Mouse (Mus musculus) cerebellum, adult 2 months (tissue): ENCODE measurements around the gene Zfand2b. TPM values are rescaled to one million over a fixed set of nuclear protein-coding genes. Genes with fewer than 3 reads are reported as not detected.

ENCODE experiments used
- DNase-seq, 2 experiments: peaks; one replicate each; pipeline ENCODE4 v3.0.0; 2021
- H3K27ac ChIP-seq: fragments of 200-500 bp; 2 replicates; pipeline ENCODE4 v1.5.1; 2012; ENCODE audit warnings: low read length, control low read depth, inconsistent platforms; ENCODE audit not compliant: insufficient read depth
- H3K27me3 ChIP-seq: fragments of 200-500 bp; 2 replicates; pipeline ENCODE4 v1.6.1; 2012; ENCODE audit warnings: inconsistent platforms, mild to moderate bottlenecking, low read length, moderate library complexity; ENCODE audit not compliant: control insufficient read depth, insufficient read depth
- H3K4me1 ChIP-seq: fragments of 200-500 bp; 2 replicates; pipeline ENCODE4 v1.6.1; 2011; ENCODE audit warnings: low read length; ENCODE audit not compliant: control insufficient read depth, insufficient read depth
- H3K4me3 ChIP-seq: fragments of 200-500 bp; replicated peaks from 2 replicates; pipeline ENCODE3; 2011; ENCODE audit warnings: mild to moderate bottlenecking, low read depth, low read length, control low read depth; ENCODE audit not compliant: insufficient read depth
- CTCF ChIP-seq: fragments of 200-500 bp; IDR thresholded peaks from 2 replicates; pipeline ENCODE4 v1.5.1; 2011; ENCODE audit warnings: low read depth, mild to moderate bottlenecking, control low read depth, low read length, moderate library complexity, borderline replicate concordance; ENCODE audit not compliant: insufficient read depth
- POLR2A ChIP-seq: fragments of 200-500 bp; IDR thresholded peaks from 2 replicates; pipeline ENCODE4 v1.6.1; 2011; ENCODE audit warnings: low read length, control low read depth, borderline replicate concordance; ENCODE audit not compliant: insufficient read depth
- WGBS: fragments of 180-500 bp; shearing (Covaris S2); methylation state at CpG from one replicate; pipeline ENCODE4 v1.1.7; 2018; 5-methylcytosine and 5-hydroxymethylcytosine counted together
- polyA plus RNA-seq: library from polyadenylated mRNA; depleted of rRNA; stranded (reverse); fragments of >200 nt; gene quantifications from 2 replicates; pipeline ENCODE4 v1.2.3, GENCODE M21; 2012

Zfand2b gene
- polyA plus RNA-seq, 1 experiment = 61.6 TPM

DNA sequence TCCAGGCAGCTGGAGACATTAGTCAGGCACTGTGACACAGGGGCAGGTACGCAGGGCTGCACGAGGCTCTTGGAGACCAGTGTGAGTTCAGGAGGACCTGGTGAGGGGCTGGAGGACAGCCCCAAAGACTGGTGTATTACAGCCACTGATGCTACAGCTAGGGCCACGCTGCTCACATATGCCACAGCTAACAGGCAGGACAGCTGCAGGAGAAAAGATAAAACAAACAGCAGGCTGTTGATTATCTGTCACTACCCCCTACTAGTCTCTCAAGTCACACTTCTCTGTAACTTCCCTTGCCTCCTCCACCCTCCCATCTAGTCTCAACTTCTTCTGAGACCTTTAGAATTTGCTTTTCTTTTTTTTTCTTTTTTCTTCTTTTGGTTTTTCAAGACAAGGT is 31.7 kb upstream of the Zfand2b start:
- 82% methylated on average over 3 of the region's 3 CpGs for WGBS
- no peak for DNase-seq
- TF ChIP-seq POLR2A (no peak), CTCF (no peak)
- Histone ChIP-seq H3K4me3 (no peak overlapping the region), H3K4me1 (no peaks in the 10 kb centered on the region), H3K27ac (no peak overlapping the region), H3K27me3 (no peaks in the 10 kb centered on the region)

DNA sequence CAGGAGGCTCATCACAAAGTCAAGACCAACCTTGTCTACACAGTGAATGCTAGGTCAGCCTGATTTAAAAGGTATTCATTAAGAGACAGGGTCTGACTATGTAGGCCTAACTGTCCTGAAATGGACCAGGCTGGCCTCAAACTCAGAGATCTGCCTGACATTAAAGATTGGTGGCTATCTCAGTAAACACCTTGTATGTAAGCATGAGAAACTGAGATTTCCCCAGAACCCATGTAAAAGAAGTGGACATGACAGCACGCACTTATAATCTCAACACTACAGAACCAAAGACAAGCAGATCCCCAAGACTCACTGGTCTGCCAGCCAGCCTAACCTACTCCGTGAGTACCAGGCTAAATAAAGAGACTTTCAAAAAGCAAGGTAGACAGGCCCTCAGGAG is 30.0 kb upstream of the Zfand2b start:
- Histone ChIP-seq H3K27ac (no peak overlapping the region), H3K4me3 (no peak overlapping the region), H3K4me1 (no peaks in the 10 kb centered on the region; the same call in 1 of the 2 replicates), H3K27me3 (no peaks in the 10 kb centered on the region)
- DNase-seq = no peak
- no peak for TF ChIP-seq POLR2A
- no peak for TF ChIP-seq CTCF
- 94% methylated on average over 2 of the region's 2 CpGs for WGBS

DNA sequence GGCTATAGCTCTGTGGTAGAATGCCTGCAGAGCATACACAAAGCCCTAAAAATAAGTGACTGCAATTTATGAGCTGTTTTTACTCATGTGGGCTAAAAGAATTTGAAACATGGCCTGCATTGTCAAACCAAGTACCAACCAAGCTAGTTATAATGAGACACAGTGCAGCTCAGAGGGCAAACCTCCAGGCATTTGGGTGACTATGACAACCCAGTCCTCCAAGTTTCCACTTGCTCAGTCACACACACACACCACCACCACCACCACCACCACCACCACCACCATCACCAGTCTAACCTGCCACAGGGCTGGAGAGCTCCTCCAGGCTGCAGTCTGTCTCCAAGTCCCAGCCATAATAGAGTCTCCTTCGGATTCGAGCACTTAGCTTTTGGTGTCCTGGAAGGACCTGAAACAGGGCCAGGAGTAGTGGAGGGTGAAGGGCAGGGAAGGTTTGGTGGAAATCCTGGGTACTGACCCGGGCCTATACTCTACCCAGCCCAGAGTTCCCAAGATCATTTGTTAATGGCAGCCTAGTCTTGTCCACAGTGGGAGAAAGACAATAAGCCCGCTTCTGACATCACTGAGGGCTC is 27.8 kb upstream of the Zfand2b start:
- peaks cover 16% of the 10 kb centered on the region for H3K4me1 ChIP-seq
- DNase-seq = no peak
- no peaks in the 10 kb centered on the region for H3K27me3 ChIP-seq
- TF ChIP-seq CTCF (no peak), POLR2A (no peak)
- H3K27ac ChIP-seq = peak overlapping the region; percentile 69; the same call in 1 of the 2 replicates
- peak overlapping the region; percentile 80 for H3K4me3 ChIP-seq
- WGBS = 15% methylated on average over 4 of the region's 4 CpGs

DNA sequence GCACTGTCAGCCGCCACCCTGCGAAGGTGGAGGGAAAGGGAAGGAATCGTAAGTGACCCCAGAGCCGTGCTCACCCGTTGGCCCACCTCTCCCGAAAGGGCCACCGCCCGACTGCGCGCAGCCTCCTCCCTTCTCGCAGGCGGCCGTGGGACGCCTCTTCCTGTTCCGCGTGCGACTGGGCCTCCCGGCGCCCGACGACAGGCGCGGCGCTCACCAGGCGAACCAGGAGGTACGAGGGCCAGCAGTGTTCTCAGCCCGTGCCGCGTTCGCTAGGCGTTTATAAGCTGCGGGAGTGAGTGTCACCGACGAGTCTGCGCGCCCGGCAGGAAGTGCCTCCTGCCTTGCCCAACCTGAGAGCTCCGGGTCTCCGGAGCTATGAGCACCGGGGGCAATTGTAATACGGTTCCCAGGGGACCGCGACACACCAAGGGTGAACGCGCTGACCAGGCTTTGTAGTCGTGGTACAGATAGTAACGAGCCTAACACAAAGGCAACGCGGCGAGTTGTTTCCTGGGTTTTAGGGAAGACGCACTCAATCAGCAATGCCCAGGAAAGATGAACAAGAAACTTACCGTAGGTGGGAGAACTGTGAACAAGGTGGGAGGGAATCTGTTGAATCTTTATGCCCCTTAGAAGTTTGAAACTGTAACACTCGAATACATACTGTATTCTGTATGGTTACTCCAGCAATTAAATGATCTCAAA is 26.8 kb upstream of the Zfand2b start:
- under 1% methylated on average over 53 of the region's 53 CpGs for WGBS
- peak overlapping the region; percentile 80 for H3K4me3 ChIP-seq

DNA sequence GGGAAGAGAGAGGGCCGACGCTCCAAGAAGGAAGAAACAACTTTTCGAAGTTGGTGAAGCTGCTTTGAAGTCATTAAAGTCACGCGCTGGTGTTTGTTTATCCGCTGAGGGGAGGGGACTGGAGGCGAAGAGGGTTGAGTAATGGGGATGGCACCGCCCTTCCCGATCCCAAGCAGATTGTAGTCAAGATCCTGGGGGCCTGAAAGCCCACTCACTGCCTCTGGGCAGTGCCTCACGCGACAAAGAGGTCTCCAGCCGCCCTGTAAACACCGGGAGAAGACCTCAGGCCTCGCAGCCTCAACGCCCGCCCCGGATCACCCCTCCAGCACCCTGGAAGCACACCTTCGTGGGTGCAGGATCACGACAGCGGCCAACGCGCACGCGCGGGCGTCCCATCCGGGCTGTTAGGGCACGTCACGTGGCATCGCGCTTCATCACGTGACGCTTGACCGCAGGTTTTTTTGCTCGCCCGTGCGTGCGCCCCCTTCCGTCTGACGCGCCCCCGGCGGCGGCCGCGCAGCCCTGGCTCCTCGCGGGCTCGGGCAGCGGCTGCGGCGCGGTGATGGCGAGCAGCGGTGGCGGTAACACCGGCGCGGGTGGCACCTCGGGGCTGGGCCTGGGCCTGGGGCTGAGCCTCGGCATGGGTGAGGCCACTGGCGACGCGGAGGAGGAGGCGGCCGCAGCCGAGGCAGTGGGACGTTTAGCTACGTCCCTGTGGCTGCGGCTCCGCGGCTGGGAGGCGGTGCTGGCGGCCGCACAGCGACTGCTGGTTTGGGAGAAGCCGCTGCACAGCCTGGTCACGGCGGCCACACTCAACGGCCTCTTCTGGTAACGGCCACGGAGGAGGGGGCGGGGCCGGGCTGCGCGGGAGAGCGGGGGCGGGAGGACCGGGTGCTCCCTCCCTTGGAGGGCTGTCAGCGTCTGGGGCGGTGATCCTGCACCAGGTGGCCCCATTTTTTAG is 25.9 kb upstream of the Zfand2b start, which contains the start of the genes Cnppd1 and Retreg2:
Gene Cnppd1 (minus strand): TSS at position 411 of the 961 bp plus-strand sequence.
Gene Retreg2 (plus strand): TSS at position 478 of the 961 bp plus-strand sequence.
- Histone ChIP-seq H3K4me1 (peaks cover 16% of the 10 kb centered on the region), H3K27me3 (no peaks in the 10 kb centered on the region), H3K27ac (peak within 1 kb of the TSS; percentile 93), H3K4me3 (peak within 1 kb of the TSS; percentile 80)
- TF ChIP-seq POLR2A (peak; percentile 91), CTCF (peak; percentile 53; the same call in 1 of the 2 replicates)
- WGBS = under 1% methylated on average over 90 of the region's 91 CpGs
- peak; percentile 97 for DNase-seq

More for the DNA sequence above, 26.8 kb upstream of the Zfand2b start:
- no peaks in the 10 kb centered on the region for H3K27me3 ChIP-seq
- TF ChIP-seq POLR2A (peak; percentile 64), CTCF (no peak)
- H3K4me1 ChIP-seq = peaks cover 16% of the 10 kb centered on the region
- DNase-seq = peak; percentile 63 to 68
- peak overlapping the region; percentile 69 for H3K27ac ChIP-seq

DNA sequence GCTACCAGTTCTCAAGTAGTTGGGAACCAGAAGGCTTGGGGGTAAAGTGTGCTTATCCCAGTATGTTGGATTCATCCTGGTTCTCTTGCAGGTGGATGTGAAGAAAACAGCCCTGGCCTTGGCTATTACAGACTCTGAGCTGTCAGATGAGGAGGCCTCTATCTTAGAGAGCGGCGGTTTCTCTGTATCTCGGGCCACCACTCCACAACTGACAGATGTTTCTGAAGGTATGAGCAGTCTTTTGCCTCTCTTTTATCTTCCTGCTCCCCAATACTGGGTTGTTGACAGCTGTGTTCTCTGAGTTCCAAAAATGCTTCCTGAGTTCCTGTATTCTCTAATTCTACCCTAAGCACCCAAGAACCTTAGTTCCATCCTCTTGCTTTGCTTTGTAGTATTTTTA is 22.9 kb upstream of the Zfand2b start:
- Histone ChIP-seq H3K27me3 (no peaks in the 10 kb centered on the region), H3K27ac (no peak overlapping the region), H3K4me1 (peaks cover 18% of the 10 kb centered on the region), H3K4me3 (no peak overlapping the region)
- no peak for DNase-seq
- TF ChIP-seq POLR2A (no peak), CTCF (no peak)
- 98% methylated on average over 3 of the region's 3 CpGs for WGBS

DNA sequence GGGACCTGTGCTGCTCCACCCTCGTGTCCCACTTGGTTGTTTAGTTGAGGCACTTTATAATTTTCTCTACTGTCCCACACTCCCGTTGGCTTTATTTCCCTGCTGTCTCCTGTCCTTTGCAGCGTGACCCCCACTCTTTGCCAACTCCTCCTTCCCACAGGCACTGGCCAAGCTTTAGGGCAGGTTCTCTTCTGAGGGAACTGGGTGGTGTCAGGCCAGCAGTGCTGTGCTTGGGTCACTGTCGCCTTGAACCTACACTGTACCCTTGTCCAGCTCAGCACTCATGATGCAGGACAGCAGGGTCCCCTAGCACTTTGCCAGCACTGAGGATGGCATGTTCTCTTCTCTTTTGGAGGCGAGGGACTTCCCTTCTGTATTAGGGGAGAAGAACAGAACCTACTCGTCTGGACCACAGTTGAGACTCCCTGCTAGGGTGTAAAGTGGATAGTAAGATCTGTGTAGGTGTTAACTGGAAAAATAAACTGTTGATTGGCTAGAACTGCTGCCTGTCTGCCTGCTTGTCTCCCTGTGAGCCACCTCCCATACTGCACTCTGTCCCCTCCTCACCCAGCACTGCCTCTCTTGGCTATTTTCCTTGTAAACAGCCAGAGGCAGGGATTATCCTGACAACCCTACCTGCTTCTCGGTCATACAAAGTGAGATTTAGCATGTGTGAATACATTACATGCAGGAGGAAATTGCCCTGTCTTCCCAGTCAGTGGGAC is 20.9 kb upstream of the Zfand2b start:
- TF ChIP-seq POLR2A = no peak
- DNase-seq = no peak
- Histone ChIP-seq H3K4me3 (no peak overlapping the region), H3K27me3 (no peaks in the 10 kb centered on the region), H3K27ac (no peak overlapping the region), H3K4me1 (peaks cover 18% of the 10 kb centered on the region)
- 82% methylated on average over 7 of the region's 7 CpGs for WGBS
